Mouse (Mus musculus) cerebellum, adult 2 months (tissue): ENCODE measurements around the gene Rab11a.

ENCODE experiments used
- CTCF ChIP-seq: fragments of 200-500 bp; IDR thresholded peaks from 2 replicates; pipeline ENCODE4 v1.5.1; 2011; ENCODE audit warnings: low read depth, mild to moderate bottlenecking, control low read depth, low read length, moderate library complexity, borderline replicate concordance; ENCODE audit not compliant: insufficient read depth
- POLR2A ChIP-seq: fragments of 200-500 bp; IDR thresholded peaks from 2 replicates; pipeline ENCODE4 v1.6.1; 2011; ENCODE audit warnings: low read length, control low read depth, borderline replicate concordance; ENCODE audit not compliant: insufficient read depth

- TF ChIP-seq POLR2A (no peak), CTCF (no peak)
Observed at GRCm38 (mm10) chr9:64777441-64777987, 40.0 kb upstream of the Rab11a start.
